Mouse (Mus musculus) adrenal gland, adult (tissue): ENCODE data around the gene Ncapd2.

Experiments used
- DNase-seq, 2 experiments: peaks; one replicate each; pipeline ENCODE4 v3.0.0; 2022 to 2023; ENCODE audit warnings: low spot score in 1 of 2; ENCODE audit not compliant: inconsistent age in 2 of 2

Ncapd2 gene

GRCm38 (mm10) chr6:125191332-125192015, at the start of gene Ncapd2, which contains the start of gene Mrpl51:
Ncapd2 (minus strand) TSS chr6:125191701.
Mrpl51 (plus strand) TSS chr6:125191801.
- peak; percentile 97 to 98 for DNase-seq

DNA sequence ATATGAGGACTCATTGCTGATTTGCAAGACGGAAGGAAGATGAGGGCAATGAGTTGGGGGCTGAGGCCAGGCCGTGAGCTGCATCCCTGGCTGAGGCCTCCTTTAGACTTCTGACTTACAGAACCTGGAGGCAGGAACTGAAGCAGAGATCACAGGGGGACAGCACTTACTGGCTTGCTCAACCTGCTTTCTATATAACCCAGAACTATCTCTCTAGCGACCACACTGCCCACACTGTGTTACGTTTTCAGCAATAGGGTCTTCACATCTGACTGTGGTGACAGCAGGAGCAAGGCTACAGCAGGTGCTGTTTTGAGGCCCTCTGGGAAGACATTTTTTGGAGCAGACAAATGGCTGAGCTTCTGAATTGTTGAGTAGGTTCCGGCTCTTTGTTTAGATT, 49.1 kb upstream of the Ncapd2 start:
- DNase-seq = no peak

GRCm38 (mm10) chr6:125239547-125239946, 48.0 kb upstream of the Ncapd2 start:
- DNase-seq = no peak

DNA sequence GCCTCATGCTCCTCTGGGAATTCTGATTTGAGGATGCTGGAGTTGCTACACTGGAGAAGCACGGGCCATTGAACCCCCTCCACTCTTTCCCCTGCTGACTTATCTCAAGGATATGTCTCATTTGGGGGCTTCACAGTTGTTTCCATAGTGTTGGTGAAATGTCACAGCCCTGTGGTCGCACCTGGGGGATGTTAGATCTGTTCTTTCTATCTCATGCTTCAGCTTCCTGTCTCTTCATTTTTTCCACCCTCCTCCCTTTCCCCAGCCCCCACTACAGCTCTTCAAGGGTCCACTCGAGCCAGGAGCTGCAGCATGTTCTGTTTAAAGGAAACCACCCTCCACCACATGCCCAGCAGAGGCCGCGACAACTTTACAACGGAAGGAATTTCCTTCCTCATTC, 46.9 kb upstream of the Ncapd2 start:
- no peak for DNase-seq

DNA sequence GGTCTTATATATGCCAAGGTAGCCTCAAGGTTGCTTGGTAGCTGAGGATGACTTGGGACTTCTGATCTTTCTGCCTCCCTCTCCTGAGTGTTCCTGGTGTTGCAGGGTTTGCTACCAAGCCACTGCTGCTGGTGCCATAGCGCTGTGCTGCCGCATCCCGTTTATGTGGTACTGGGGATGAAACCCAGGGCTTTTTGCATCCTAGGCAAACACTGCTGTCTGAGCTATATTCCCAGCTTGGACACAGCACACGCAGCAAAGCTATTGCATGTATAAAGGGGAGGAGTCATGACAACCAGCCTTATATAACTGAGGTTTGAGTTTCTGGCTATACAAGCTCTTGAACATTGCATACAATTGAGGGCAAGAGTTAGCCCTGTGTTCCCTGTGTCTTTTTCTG, 45.9 kb upstream of the Ncapd2 start:
- DNase-seq = no peak

DNA sequence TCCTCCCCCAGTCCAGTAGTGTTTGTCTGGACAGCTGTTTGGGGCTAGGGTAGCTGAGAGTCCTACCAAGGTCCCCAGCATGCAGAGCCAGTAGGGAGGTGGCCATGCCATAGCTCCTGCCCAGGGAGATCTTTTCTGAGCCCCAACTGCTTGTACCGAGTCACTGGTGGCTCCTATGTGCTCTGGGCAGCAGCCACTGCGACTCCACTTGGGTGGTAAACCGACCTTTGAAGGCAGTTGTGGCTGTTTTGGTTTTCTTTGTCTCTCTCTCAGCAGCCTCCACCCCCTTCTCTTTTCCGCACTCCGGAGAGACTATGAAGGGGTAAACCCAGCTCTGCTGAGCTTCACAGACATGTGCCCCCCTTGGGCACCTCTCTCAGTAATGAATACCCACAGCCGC, 45.3 kb upstream of the Ncapd2 start, which contains the start of gene Cd27:
Gene Cd27 (minus strand): TSS at position 229 of the 400 bp plus-strand sequence.
- DNase-seq = no peak

DNA sequence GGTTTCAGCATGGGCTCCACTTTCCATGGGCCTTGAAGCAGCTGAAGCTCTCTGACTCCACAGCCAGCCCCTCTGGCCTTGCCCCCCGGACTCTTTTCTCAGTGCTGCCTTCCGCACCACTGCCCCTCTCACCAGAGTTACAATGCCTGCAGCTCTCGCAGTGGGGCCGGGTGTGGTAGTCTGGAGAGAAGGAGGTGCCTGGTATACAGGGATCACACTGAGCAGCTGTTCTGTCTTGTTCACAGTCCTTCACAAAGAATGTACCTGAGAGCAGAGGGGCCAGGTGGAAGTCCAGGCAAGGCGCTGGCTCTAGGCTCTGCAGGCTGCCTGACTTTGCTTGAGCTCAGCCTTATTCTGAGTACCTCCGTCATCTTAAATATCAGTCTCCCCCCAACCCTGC, 44.8 kb upstream of the Ncapd2 start:
- no peak for DNase-seq

DNA sequence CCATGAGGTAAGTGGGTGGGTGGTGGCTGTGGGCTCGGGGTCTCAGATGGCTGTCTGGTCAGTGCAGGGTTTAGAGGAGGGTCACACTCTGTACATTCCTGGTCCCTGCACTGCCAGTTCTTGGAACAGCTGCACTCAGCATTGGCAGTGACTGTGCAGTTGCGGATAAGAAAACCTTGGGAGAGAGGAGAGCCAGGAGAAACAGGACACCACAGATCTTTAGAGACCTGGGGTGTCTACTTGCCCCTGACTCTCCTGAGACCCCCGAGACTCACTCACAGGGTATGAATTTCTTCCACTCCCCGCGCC, 43.0 kb upstream of the Ncapd2 start:
- no peak for DNase-seq

DNA sequence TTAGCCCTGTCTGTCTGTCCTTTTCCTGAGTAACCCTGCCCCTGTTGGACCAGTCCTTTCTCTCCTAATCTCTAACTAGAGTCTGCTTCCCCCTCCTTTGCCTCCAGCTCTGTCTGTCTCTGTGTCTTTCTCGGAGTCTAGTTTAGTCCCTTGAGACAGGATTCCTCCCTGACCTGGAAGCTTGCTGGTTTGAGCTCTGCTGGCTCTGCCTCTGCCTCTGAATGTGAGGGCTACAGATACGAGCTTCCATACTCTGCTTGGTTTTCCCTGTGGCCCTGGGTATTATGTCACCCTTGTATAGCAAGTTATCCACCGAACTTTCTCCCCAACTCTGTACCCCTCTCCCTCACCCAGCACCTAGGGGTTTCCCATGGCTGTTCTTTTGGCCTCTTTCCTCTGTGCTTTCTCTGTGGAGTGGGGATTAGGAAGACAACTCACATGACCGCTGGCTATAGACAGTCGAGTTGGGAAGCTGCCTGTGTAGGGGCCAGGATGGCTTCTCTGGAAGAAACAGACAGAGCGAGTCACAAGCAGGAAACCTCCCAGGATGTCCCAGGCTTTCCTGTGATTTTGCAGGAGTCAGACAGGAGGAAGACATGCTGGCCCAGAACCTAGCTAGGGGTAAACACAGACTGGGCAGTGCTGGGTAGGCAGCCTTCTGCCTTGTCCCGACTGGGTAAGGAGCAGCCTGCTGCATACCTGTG, 42.5 kb upstream of the Ncapd2 start:
- peak; percentile 20 to 48 for DNase-seq

- DNase-seq = no peak
Observed at GRCm38 (mm10) chr6:125232516-125232915, 41.0 kb upstream of the Ncapd2 start.

GRCm38 (mm10) chr6:125232045-125232437, 40.5 kb upstream of the Ncapd2 start:
- no peak for DNase-seq

GRCm38 (mm10) chr6:125231117-125232044, 39.9 kb upstream of the Ncapd2 start, which contains the start of gene Tapbpl:
Tapbpl (minus strand) TSS chr6:125231860.
- DNase-seq = peak; percentile 79 to 92

DNA sequence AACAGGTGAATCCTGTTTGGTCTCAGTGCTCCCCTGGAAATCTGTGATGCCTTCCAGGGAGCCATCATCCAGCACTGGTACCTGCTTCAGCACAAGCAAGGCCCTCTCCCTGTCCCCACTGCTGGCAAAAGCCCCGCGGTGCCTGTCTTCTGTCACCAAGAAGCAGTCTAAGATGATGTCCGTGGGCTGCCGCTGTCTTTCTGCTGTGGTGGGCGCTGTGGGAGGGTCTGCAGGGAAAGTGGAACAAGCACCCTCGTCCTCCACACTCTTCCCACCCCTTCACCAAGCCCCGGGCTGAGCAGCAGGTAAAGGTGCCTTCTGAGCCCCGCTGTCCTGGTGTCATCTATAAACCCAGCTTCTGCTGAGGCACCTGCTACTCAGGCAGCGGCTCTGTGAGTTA, 39.1 kb upstream of the Ncapd2 start:
- peak; percentile 32 to 54 for DNase-seq

DNA sequence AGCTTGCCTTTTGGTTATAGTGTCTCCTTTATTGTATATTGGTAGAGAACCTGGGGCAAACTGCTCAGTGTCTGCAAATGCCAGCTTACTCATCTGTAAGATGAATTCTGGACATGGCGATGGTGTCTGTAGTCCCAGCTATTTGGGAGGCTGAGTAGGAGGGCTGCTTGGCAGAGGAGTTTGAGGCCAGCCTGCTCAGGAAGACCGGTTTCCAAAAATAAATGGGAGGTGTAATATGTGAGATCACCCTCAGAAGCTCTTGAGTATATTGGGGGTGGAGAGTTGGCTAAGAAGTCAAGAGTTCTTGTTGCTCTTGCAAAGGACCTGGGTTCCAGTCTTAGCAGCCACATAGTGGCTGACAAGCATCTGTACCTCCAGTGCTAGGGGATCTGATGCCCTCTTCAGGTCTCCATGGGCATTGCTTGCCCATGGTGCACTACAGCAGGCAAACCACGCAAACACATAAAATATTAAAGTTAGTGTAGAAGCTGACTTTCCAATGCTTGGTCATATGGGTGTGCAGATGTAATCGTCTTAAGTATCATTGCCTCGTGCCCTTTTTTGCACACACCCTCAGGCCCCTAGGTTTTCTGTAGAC, 34.1 kb upstream of the Ncapd2 start:
- DNase-seq = peak; percentile 31 to 67

DNA sequence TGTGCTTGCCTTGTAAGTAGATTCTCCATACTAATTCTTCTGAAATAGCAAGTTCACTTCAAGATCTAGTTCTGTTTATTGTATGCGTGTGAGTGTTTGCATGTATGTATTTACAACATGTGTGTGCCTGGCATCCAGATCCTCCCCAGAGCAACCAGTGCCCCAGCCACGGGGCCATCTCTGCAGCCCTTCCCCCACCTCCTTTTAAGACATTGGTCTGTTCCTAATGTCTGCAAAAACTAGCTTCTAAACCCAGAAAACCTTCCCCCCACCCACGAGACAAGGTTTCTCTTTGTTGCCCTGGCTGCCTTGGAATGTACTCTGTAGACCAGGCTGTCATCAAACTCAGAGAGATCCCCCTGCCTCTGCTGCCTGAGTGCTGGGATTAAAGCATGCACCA, 31.1 kb upstream of the Ncapd2 start:
- DNase-seq = no peak

DNA sequence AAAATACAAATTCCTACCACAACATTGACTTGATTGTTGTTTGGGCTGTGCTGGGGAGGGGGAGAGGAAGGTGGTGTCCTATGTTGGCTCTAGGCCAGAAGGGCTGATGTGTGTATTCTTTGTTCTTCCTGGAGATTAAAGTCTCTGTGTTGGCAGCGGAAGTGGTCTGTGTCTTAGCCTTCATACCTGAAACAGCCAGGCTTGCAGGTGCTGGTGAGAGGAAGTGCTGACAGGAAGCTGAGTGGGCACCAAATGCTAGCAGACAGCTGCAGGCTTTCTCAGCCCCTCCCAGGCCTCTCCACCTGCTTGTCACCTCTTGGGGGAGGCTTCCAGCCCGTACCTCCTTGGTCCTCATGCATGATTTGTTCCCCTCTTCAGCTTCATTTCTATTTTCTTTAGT, 30.6 kb upstream of the Ncapd2 start:
- no peak for DNase-seq

GRCm38 (mm10) chr6:125221115-125221745, 29.7 kb upstream of the Ncapd2 start:
- no peak for DNase-seq

DNA sequence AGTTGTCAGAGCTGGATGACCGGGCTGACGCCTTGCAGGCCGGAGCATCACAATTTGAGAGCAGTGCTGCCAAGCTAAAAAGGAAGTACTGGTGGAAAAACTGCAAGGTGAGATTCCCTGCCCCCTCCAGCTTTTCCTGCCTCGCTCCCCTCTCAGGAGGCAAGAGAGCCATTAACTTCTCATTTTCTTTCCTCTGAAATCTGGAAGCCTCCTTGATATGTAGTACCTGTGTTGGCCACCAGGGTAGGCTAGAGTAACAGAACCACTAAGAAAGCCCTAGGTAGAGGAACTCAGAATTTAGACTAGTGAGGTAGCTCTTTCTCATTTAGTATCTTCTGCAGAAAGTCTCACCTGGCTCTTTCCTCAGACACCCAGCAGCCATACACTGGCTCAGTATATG, 27.5 kb upstream of the Ncapd2 start:
- DNase-seq = peak; percentile 50 to 86

DNA sequence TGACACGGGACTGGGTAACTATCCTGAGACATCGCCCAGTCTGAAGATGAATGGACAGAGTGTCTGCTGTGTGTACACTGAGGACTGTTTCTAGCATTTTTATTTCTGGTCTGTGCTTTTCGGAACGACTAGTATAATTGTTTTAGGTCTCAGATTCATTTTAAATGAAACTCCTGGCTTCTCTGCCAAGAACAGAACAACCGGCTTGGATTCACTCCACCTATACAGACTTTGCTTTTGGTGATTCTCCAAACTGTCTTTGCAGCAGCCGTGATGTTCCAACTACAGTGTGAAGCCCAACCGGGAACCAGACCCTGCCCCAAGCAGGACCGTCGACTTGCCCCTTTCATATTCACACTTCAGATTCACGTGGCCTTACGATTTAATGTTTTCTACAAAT, 26.4 kb upstream of the Ncapd2 start:
- no peak for DNase-seq

DNA sequence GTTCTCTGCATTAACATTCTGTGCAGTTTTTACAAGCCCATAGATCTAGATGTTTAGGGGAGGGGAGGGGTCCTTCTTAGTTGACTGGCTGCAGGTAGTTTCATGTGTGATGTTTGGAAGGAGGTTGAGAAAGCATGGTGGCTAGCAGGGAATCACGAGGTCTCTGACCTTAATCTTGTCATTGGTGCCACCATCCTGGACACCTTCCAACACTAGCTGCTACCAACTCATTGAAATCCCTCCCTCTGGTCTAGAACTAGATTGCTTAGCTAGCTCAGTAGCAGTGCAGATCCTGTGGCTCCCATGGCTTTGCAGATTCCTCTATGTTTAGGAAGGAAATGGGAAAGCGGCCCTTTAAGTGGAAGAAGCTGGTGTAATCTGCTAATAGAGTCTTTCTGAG, 25.4 kb upstream of the Ncapd2 start:
- DNase-seq = peak; percentile 69 to 88
